Mouse (Mus musculus): Measurements from ENCODE around the gene Ntmt1. TPM values are rescaled to one million over a fixed set of nuclear protein-coding genes. Genes with fewer than 3 reads are reported as not detected.

The Ntmt1 gene
- polyA plus RNA-seq, 1 experiment from 2014 or later, result 107 TPM

GRCm38 (mm10) chr2:30795271-30795888 lies 12.2 kb upstream of the Ntmt1 start:
- H3K4me1 ChIP-seq (ENCODE audit: control insufficient read depth, insufficient read depth, low read length), result peaks cover 24% of the 10 kb centered on the region
- H3K27ac ChIP-seq (ENCODE audit: low read depth, low read length), result peak overlapping the region; percentile 35; the same call in 1 of the 2 replicates
- H3K36me3 ChIP-seq (ENCODE audit: control insufficient read depth, insufficient read depth, low read length), result no peaks in the 10 kb centered on the region
- peak overlapping the region; percentile 32; the same call in 1 of the 2 replicates for H3K4me3 ChIP-seq (ENCODE audit: low read depth, low read length)
- peaks cover 5% of the 10 kb centered on the region; the same call in 1 of the 2 replicates for H3K27me3 ChIP-seq (ENCODE audit: control insufficient read depth, insufficient read depth, low read length)
- H3K9me3 ChIP-seq (ENCODE audit: control insufficient read depth, low read length), result no peaks in the 10 kb centered on the region
- DNase-seq (ENCODE audit: low spot score, missing footprints), result no peak
- peak overlapping the region; percentile 65 for H3K4me2 ChIP-seq
- H3K9ac ChIP-seq (ENCODE audit: low read length), result peak overlapping the region; percentile 20; the same call in 1 of the 2 replicates
- 70% methylated on average over 7 of the region's 7 CpGs for WGBS
- ATAC-seq (ENCODE audit: low FRiP score), result 0 out of 2 replicates have a peak, but pooled peaks have one; percentile 12

GRCm38 (mm10) chr2:30795889-30796275 lies 11.7 kb upstream of the Ntmt1 start:
- Histone ChIP-seq H3K4me1 (ENCODE audit: control insufficient read depth, insufficient read depth, low read length) (peaks cover 25% of the 10 kb centered on the region), H3K4me2 (peak overlapping the region; percentile 39), H3K27me3 (ENCODE audit: control insufficient read depth, insufficient read depth, low read length) (peaks cover 10% of the 10 kb centered on the region), H3K36me3 (ENCODE audit: control insufficient read depth, insufficient read depth, low read length) (no peaks in the 10 kb centered on the region), H3K9me3 (ENCODE audit: control insufficient read depth, low read length) (no peaks in the 10 kb centered on the region), H3K27ac (ENCODE audit: low read depth, low read length) (peak overlapping the region; percentile 35), H3K4me3 (ENCODE audit: low read depth, low read length) (no peak overlapping the region; the same call in 1 of the 2 replicates), H3K9ac (ENCODE audit: low read length) (peak overlapping the region; percentile 37; the same call in 1 of the 2 replicates)
- 38% methylated on average over 5 of the region's 5 CpGs for WGBS
- no peak for DNase-seq (ENCODE audit: low spot score, missing footprints)
- peak; percentile 18; the same call in 1 of the 2 replicates for ATAC-seq (ENCODE audit: low FRiP score)

GRCm38 (mm10) chr2:30796382-30796781 lies 11.2 kb upstream of the Ntmt1 start:
- DNase-seq (ENCODE audit: low spot score, missing footprints) (peak; percentile 94), ATAC-seq (ENCODE audit: low FRiP score) (peak; percentile 71)
- Histone ChIP-seq H3K9me3 (ENCODE audit: control insufficient read depth, low read length) (no peaks in the 10 kb centered on the region), H3K9ac (ENCODE audit: low read length) (peak overlapping the region; percentile 37), H3K4me1 (ENCODE audit: control insufficient read depth, insufficient read depth, low read length) (peaks cover 30% of the 10 kb centered on the region), H3K4me2 (peak overlapping the region; percentile 39), H3K27me3 (ENCODE audit: control insufficient read depth, insufficient read depth, low read length) (peaks cover 15% of the 10 kb centered on the region), H3K36me3 (ENCODE audit: control insufficient read depth, insufficient read depth, low read length) (no peaks in the 10 kb centered on the region), H3K27ac (ENCODE audit: low read depth, low read length) (peak overlapping the region; percentile 35; the same call in 1 of the 2 replicates), H3K4me3 (ENCODE audit: low read depth, low read length) (peak overlapping the region; percentile 2; the same call in 1 of the 2 replicates)
- 6% methylated on average over 11 of the region's 11 CpGs for WGBS

- Histone ChIP-seq H3K27ac (ENCODE audit: low read depth, low read length) (no peak overlapping the region), H3K4me2 (no peak overlapping the region), H3K27me3 (ENCODE audit: control insufficient read depth, insufficient read depth, low read length) (peaks cover 29% of the 10 kb centered on the region), H3K4me3 (ENCODE audit: low read depth, low read length) (no peak overlapping the region), H3K4me1 (ENCODE audit: control insufficient read depth, insufficient read depth, low read length) (peaks cover 31% of the 10 kb centered on the region), H3K36me3 (ENCODE audit: control insufficient read depth, insufficient read depth, low read length) (no peaks in the 10 kb centered on the region), H3K9me3 (ENCODE audit: control insufficient read depth, low read length) (no peaks in the 10 kb centered on the region), H3K9ac (ENCODE audit: low read length) (no peak overlapping the region)
- ATAC-seq (ENCODE audit: low FRiP score), result no peak
- 89% methylated on average over 3 of the region's 3 CpGs for WGBS
- no peak for DNase-seq (ENCODE audit: low spot score, missing footprints)
These were observed 8.2 kb upstream of the Ntmt1 start for GRCm38 (mm10) chr2:30799456-30799855.

GRCm38 (mm10) chr2:30800671-30801066 lies 7.0 kb upstream of the Ntmt1 start:
- no peak for ATAC-seq (ENCODE audit: low FRiP score)
- DNase-seq (ENCODE audit: low spot score, missing footprints), result peak; percentile 90
- H3K9me3 ChIP-seq (ENCODE audit: control insufficient read depth, low read length), result no peaks in the 10 kb centered on the region

GRCm38 (mm10) chr2:30801067-30801852 lies 6.4 kb upstream of the Ntmt1 start:
- DNase-seq (ENCODE audit: low spot score, missing footprints) (peak; percentile 96), ATAC-seq (ENCODE audit: low FRiP score) (peak; percentile 54)
- peaks cover 29% of the 10 kb centered on the region for H3K27me3 ChIP-seq (ENCODE audit: control insufficient read depth, insufficient read depth, low read length)
- no peaks in the 10 kb centered on the region for H3K9me3 ChIP-seq (ENCODE audit: control insufficient read depth, low read length)
- WGBS, result 1% methylated on average over 76 of the region's 77 CpGs
- H3K36me3 ChIP-seq (ENCODE audit: control insufficient read depth, insufficient read depth, low read length), result no peaks in the 10 kb centered on the region
- H3K9ac ChIP-seq (ENCODE audit: low read length), result peak overlapping the region; percentile 71
- peak overlapping the region; percentile 88 for H3K4me2 ChIP-seq
- H3K27ac ChIP-seq (ENCODE audit: low read depth, low read length), result no peak overlapping the region
- H3K4me1 ChIP-seq (ENCODE audit: control insufficient read depth, insufficient read depth, low read length), result peaks cover 18% of the 10 kb centered on the region
- peak overlapping the region; percentile 43 for H3K4me3 ChIP-seq (ENCODE audit: low read depth, low read length)

More at GRCm38 (mm10) chr2:30800671-30801066, 7.0 kb upstream of the Ntmt1 start:
- WGBS, result 35% methylated on average over 7 of the region's 7 CpGs
- Histone ChIP-seq H3K27me3 (ENCODE audit: control insufficient read depth, insufficient read depth, low read length) (peaks cover 29% of the 10 kb centered on the region), H3K9ac (ENCODE audit: low read length) (peak overlapping the region; percentile 71; the same call in 1 of the 2 replicates), H3K27ac (ENCODE audit: low read depth, low read length) (no peak overlapping the region), H3K4me3 (ENCODE audit: low read depth, low read length) (peak overlapping the region; percentile 43), H3K36me3 (ENCODE audit: control insufficient read depth, insufficient read depth, low read length) (no peaks in the 10 kb centered on the region), H3K4me1 (ENCODE audit: control insufficient read depth, insufficient read depth, low read length) (peaks cover 24% of the 10 kb centered on the region), H3K4me2 (peak overlapping the region; percentile 88)

- H3K4me1 ChIP-seq (ENCODE audit: control insufficient read depth, insufficient read depth, low read length), result peaks cover 11% of the 10 kb centered on the region
- no peaks in the 10 kb centered on the region for H3K36me3 ChIP-seq (ENCODE audit: control insufficient read depth, insufficient read depth, low read length)
- no peak within 1 kb of the TSS for H3K4me3 ChIP-seq (ENCODE audit: low read depth, low read length)
- 77% methylated on average over 3 of the region's 3 CpGs for WGBS
- peaks cover 29% of the 10 kb centered on the region for H3K27me3 ChIP-seq (ENCODE audit: control insufficient read depth, insufficient read depth, low read length)
- ATAC-seq (ENCODE audit: low FRiP score) (no peak), DNase-seq (ENCODE audit: low spot score, missing footprints) (no peak)
- H3K27ac ChIP-seq (ENCODE audit: low read depth, low read length), result no peak within 1 kb of the TSS
- H3K4me2 ChIP-seq, result no peak within 1 kb of the TSS
- no peaks in the 10 kb centered on the region for H3K9me3 ChIP-seq (ENCODE audit: control insufficient read depth, low read length)
- H3K9ac ChIP-seq (ENCODE audit: low read length), result no peak within 1 kb of the TSS
These were observed 4.0 kb upstream of the Ntmt1 start, which contains the start of gene 1700001O22Rik for GRCm38 (mm10) chr2:30803604-30804003. TSS of gene 1700001O22Rik (minus strand) at chr2:30803661.

GRCm38 (mm10) chr2:30805983-30806382 lies 1.6 kb upstream of the Ntmt1 start:
- no peak overlapping the region for H3K9ac ChIP-seq (ENCODE audit: low read length)
- 93% methylated on average over 2 of the region's 2 CpGs for WGBS
- no peak overlapping the region for H3K27ac ChIP-seq (ENCODE audit: low read depth, low read length)
- no peak overlapping the region for H3K4me3 ChIP-seq (ENCODE audit: low read depth, low read length)
- H3K27me3 ChIP-seq (ENCODE audit: control insufficient read depth, insufficient read depth, low read length), result peaks cover 18% of the 10 kb centered on the region
- no peaks in the 10 kb centered on the region for H3K9me3 ChIP-seq (ENCODE audit: control insufficient read depth, low read length)
- H3K36me3 ChIP-seq (ENCODE audit: control insufficient read depth, insufficient read depth, low read length), result no peaks in the 10 kb centered on the region
- H3K4me2 ChIP-seq, result no peak overlapping the region
- DNase-seq (ENCODE audit: low spot score, missing footprints) (no peak), ATAC-seq (ENCODE audit: low FRiP score) (no peak)
- H3K4me1 ChIP-seq (ENCODE audit: control insufficient read depth, insufficient read depth, low read length), result peaks cover 19% of the 10 kb centered on the region
